ENCODE assay signal across 8 mouse cellular contexts in the genomic region with DNA sequence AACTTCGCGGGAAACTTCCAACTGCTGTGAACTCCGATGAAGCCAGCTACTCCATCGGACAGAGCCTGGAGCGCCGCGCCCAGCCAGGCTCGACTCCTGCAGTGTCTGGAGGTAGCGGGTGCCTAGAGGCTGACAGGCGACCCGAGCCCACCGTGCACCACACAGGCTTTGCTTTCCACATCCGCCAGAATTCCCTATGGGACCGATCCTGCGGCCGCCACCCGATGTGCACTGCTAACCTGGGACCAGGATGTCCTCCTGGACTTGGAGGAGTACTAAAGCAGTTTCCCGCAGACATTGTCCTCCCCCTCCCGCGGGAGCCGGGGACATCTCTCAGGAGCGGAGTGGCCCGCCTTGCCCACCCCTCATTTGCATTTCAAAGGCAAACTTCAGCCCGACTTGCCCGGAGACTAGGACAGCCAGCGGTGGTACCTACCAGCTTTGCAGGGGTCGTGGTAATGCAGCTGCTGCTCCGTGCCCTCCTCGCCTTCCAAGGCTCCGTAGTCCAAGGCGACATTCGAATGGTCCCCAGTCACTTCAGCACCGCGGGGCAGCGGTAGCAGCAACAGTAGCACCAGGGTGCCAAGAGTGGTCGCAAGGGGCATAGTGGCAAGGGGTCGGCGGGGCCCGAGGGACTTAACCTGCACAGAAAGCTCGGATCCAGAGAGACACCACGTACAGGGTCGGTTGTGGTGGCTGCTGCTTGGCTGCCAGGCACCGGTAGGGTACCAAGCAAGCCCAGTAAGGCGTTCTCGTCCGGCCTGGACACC. TPM values are rescaled to one million over a fixed set of nuclear protein-coding genes. Genes with fewer than 3 reads are reported as not detected.
DNase-seq lines count a peak whose midpoint lies in the region; ATAC-seq and TF ChIP-seq lines count a peak whose summit lies in the region.

No protein-coding gene starts in this region.

- peak overlapping the region; percentile 61 for H3K9ac ChIP-seq in embryonic facial prominence, embryonic 13.5 days
- peak overlapping the region; percentile 60 for H3K9ac ChIP-seq in hindbrain, embryonic 16.5 days (ENCODE audit: low read depth, low read length)
- H3K9ac ChIP-seq in neural tube, embryonic 13.5 days, result peak overlapping the region; percentile 68

- H3K27me3 ChIP-seq in embryonic facial prominence, embryonic 13.5 days, result peaks cover 75% of the 10 kb centered on the region
- H3K27me3 ChIP-seq in hindbrain, embryonic 16.5 days (replicated peaks; ENCODE audit: control insufficient read depth, insufficient read depth, low read length), result peaks cover 21% of the 10 kb centered on the region
- peaks cover 52% of the 10 kb centered on the region for H3K27me3 ChIP-seq in neural tube, embryonic 13.5 days
- no peaks in the 10 kb centered on the region for H3K27me3 ChIP-seq in kidney, adult 2 months (replicated peaks; ENCODE audit: control insufficient read depth, insufficient read depth, low read length)

- no peaks in the 10 kb centered on the region for H3K9me3 ChIP-seq in embryonic facial prominence, embryonic 13.5 days
- no peaks in the 10 kb centered on the region; the same call in 1 of the 2 replicates for H3K9me3 ChIP-seq in hindbrain, embryonic 16.5 days (ENCODE audit: control insufficient read depth, low read length)
- H3K9me3 ChIP-seq in neural tube, embryonic 13.5 days, result no peaks in the 10 kb centered on the region

- no peak for TF ChIP-seq CTCF in lung, adult 2 months (IDR thresholded peaks at IDR 0.05; ENCODE audit: insufficient read depth, low read length)
- TF ChIP-seq CTCF in kidney, adult 2 months (conservative IDR thresholded peaks at IDR 0.05; ENCODE audit: insufficient read depth, insufficient read length, low read depth, low read length), result no peak

- peak overlapping the region; percentile 97 for H3K4me2 ChIP-seq in embryonic facial prominence, embryonic 13.5 days
- peak overlapping the region; percentile 97 for H3K4me2 ChIP-seq in hindbrain, embryonic 16.5 days (ENCODE audit: low read length)
- H3K4me2 ChIP-seq in neural tube, embryonic 13.5 days, result peak overlapping the region; percentile 93

- H3K36me3 ChIP-seq in embryonic facial prominence, embryonic 13.5 days, result peaks cover 4% of the 10 kb centered on the region; the same call in 1 of the 2 replicates
- H3K36me3 ChIP-seq in hindbrain, embryonic 16.5 days (ENCODE audit: control insufficient read depth, insufficient read depth, low read length), result peaks cover 9% of the 10 kb centered on the region
- peaks cover 8% of the 10 kb centered on the region; the same call in 1 of the 2 replicates for H3K36me3 ChIP-seq in neural tube, embryonic 13.5 days
- no peaks in the 10 kb centered on the region for H3K36me3 ChIP-seq in kidney, adult 2 months (ENCODE audit: control insufficient read depth, insufficient read depth, low read length)

- peaks cover 7% of the 10 kb centered on the region for H3K4me1 ChIP-seq in lung, adult 2 months (ENCODE audit: control insufficient read depth, insufficient read depth, low read length)
- peaks cover 15% of the 10 kb centered on the region for H3K4me1 ChIP-seq in embryonic facial prominence, embryonic 13.5 days
- H3K4me1 ChIP-seq in hindbrain, embryonic 16.5 days (ENCODE audit: control insufficient read depth, insufficient read depth, low read depth, low read length), result peaks cover 16% of the 10 kb centered on the region
- peaks cover 23% of the 10 kb centered on the region for H3K4me1 ChIP-seq in neural tube, embryonic 13.5 days (replicated peaks)
- H3K4me1 ChIP-seq in kidney, adult 2 months (ENCODE audit: control insufficient read depth, insufficient read depth, low read length), result no peaks in the 10 kb centered on the region

- no peak for TF ChIP-seq POLR2A in lung, adult 2 months (IDR thresholded peaks at IDR 0.05; ENCODE audit: borderline replicate concordance, extremely low read depth, low read depth, low read length)
- no peak for TF ChIP-seq POLR2A in kidney, adult 2 months (IDR thresholded peaks at IDR 0.05; ENCODE audit: low read depth, low read length)

- no peak for DNase-seq in lung, adult 2 months
- DNase-seq in lung, postnatal 25 days (ENCODE audit: low spot score), result no peak
- DNase-seq in right cerebral cortex, postnatal 14 days, result no peak
- DNase-seq in yolk sac, embryonic 10.5 days (ENCODE audit: low spot score), result no peak
- DNase-seq in kidney, adult 2 months, result no peak

- peak overlapping the region; percentile 19 for H3K4me3 ChIP-seq in lung, adult 2 months (replicated peaks; ENCODE audit: extremely low read depth, low read depth, low read length)
- peak overlapping the region; percentile 49 for H3K4me3 ChIP-seq in embryonic facial prominence, embryonic 13.5 days
- peak overlapping the region; percentile 49 for H3K4me3 ChIP-seq in hindbrain, embryonic 16.5 days (ENCODE audit: low read length)
- peak overlapping the region; percentile 44 for H3K4me3 ChIP-seq in neural tube, embryonic 13.5 days
- H3K4me3 ChIP-seq in kidney, adult 2 months (ENCODE audit: insufficient read depth, low read depth, low read length), result no peak overlapping the region

- no peak for ATAC-seq in embryonic facial prominence, embryonic 13.5 days (ENCODE audit: insufficient number of reproducible peaks, insufficient read depth, low FRiP score, low TSS enrichment, low read depth)
- ATAC-seq in hindbrain, embryonic 16.5 days, result peak; percentile 28; the same call in 1 of the 2 replicates
- peak; percentile 47 for ATAC-seq in neural tube, embryonic 13.5 days (ENCODE audit: low read depth)

- H3K27ac ChIP-seq in embryonic facial prominence, embryonic 13.5 days, result no peak overlapping the region
- H3K27ac ChIP-seq in hindbrain, embryonic 16.5 days (ENCODE audit: low read depth, low read length), result no peak overlapping the region
- H3K27ac ChIP-seq in neural tube, embryonic 13.5 days (replicated peaks), result no peak overlapping the region
- H3K27ac ChIP-seq in kidney, adult 2 months (ENCODE audit: insufficient read depth, low read depth, low read length), result no peak overlapping the region

- 2% methylated on average over 46 of the region's 46 CpGs for WGBS in lung, adult 2 months
- WGBS in embryonic facial prominence, embryonic 13.5 days, result under 1% methylated on average over 46 of the region's 46 CpGs
- under 1% methylated on average over 46 of the region's 46 CpGs for WGBS in hindbrain, embryonic 16.5 days
- WGBS in neural tube, embryonic 13.5 days, result under 1% methylated on average over 46 of the region's 46 CpGs
- 1% methylated on average over 46 of the region's 46 CpGs for WGBS in kidney, adult 2 months

RNA-seq across cellular contexts. Expression of gene Tll2, which starts 0.4 kb away (rescaled TPM):
- polyA plus RNA-seq in lung, adult 2 months (2012; rRNA removed), result 0.03 and 0.21 TPM in 2 replicates
- 0.28 and 0.30 TPM in 2 replicates for polyA plus RNA-seq in embryonic facial prominence, embryonic 13.5 days (2015; fragmentation: Nextera tagmentation; extraction: Ambion mirVana)
- polyA plus RNA-seq in hindbrain, embryonic 16.5 days (2015; fragmentation: Nextera tagmentation; extraction: Ambion mirVana), result 0.91 and 1.1 TPM in 2 replicates
- polyA plus RNA-seq in neural tube, embryonic 13.5 days (2015; fragmentation: Nextera tagmentation; extraction: Ambion mirVana), result 1.1 and 1.4 TPM in 2 replicates
- polyA plus RNA-seq in kidney, adult 2 months (2012; rRNA removed), result 0.03 TPM in 1 of 2 replicates, not detected in the other

RNA-seq across cellular contexts. Expression of gene Tm9sf3, which starts 57.6 kb away (rescaled TPM):
- polyA plus RNA-seq in lung, adult 2 months (2012; rRNA removed), result 41.6 and 65.4 TPM in 2 replicates
- 125 and 138 TPM in 2 replicates for polyA plus RNA-seq in embryonic facial prominence, embryonic 13.5 days (2015; fragmentation: Nextera tagmentation; extraction: Ambion mirVana)
- 80.3 and 89.3 TPM in 2 replicates for polyA plus RNA-seq in hindbrain, embryonic 16.5 days (2015; fragmentation: Nextera tagmentation; extraction: Ambion mirVana)
- 105 and 115 TPM in 2 replicates for polyA plus RNA-seq in neural tube, embryonic 13.5 days (2015; fragmentation: Nextera tagmentation; extraction: Ambion mirVana)
- 63.2 and 80.6 TPM in 2 replicates for polyA plus RNA-seq in kidney, adult 2 months (2012; rRNA removed)
